Mouse (Mus musculus): ENCODE measurements at regions not wholly inside any gene's neighbourhood (a gene's known extent, or its start where the extent isn't known, plus 50 kb on each side); places are given as distances from the start of the nearest gene placed in this dataset.

DNA sequence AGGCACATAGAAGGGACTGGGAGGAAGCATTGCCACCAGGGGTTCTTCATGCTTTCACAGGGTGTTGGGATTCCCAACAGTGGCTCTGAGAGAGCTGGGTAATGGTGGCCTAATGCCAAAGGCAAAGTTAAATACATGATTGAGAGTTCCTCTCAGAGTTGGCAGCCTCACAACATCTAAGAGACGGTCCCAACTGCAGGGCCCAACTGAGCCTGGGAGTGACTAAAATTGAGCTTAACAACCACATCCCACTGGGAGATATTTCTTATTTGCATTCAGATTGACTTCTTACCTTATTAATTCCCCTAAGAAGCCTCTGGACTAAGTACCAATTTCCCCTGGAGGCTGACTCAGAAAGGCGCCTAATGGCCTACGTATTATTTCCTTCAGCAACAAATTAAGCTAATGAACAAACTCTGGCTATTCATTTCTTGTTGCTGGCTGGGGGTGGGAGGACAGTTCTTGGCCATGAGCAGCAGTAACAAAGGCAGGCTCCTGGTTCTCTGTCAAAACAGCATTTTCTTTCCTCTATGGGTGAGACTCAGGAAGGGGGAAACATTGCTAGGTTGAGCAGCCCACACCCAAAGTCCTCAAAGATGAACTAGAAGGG, 77.0 kb upstream of the Adra1d start:
- TF ChIP-seq CTCF (conservative IDR thresholded peaks at IDR 0.05; ENCODE audit: insufficient read depth, insufficient read length, low read depth, low read length) (no peak), POLR2A (IDR thresholded peaks at IDR 0.05; ENCODE audit: low read depth, low read length) (no peak)
